Mouse (Mus musculus): ENCODE results near the gene Plek2.

DNA sequence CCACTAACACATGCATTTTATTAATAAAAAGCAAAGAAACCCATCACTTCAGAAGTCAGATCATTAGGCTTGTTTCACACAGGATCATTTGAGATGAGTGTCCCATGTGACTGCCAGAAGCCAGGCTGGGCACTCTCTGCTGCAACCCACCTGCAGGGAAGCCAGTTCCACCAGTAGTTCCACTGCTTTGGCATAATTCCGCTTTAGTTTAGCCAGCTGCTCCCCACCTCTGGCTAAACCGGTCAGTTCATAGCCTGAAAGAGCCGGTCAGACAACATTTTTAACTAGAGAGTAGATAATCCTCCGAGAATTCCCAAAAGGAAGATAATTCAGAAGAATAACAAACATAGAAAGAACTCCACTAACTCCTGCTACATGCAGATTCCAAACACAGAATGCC lies 58.5 kb downstream of the Plek2 start:
- TF ChIP-seq CTCF (IDR thresholded peaks at IDR 0.05; ENCODE audit: control insufficient read depth, insufficient read depth, low read length) (no peak), POLR2A (IDR thresholded peaks at IDR 0.05; ENCODE audit: borderline replicate concordance, control insufficient read depth, low read depth, low read length) (no peak)

Data from bone marrow, adult 2 months (tissue).